Mouse (Mus musculus): Measurements from ENCODE around the gene Havcr2.
A peak's percentile ranks its signal among the peaks of the same experiment; 100 is the strongest.
"Not testable (repeated sequence)": the region's sequence is repeated elsewhere in the genome, so short reads cannot be mapped to it uniquely, and the experiment has no call there.

Gene Havcr2

DNA sequence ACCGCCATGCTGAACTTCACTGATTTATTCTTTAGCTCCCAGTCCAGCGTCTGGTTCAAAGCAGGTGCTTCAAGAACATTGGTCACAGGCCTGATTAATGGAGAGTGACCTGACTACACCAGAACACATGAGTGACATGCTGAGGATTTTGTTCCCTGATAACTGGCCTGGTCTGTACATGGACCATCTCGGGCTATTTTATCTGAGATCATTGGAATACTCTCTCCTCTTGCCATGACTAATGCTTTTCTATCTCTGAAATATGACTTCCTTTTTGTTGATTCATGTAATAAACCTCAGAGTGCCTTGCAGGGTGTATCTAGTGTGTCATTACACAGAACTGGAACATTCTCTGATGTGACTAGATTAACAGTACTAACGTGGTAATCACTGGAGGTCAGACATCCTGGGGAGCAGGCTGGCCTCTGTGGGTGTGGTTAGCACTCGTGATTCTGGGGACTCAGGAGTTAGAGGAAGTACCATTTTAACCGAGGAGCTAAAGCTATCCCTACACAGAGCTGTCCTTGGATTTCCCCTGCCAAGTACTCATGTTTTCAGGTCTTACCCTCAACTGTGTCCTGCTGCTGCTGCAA, at the start of gene Havcr2:
TSS of gene Havcr2 (plus strand) at position 483 of the 593 bp plus-strand sequence.
- DNase-seq (ENCODE audit: low spot score in 2 of 2) = no peak

DNA sequence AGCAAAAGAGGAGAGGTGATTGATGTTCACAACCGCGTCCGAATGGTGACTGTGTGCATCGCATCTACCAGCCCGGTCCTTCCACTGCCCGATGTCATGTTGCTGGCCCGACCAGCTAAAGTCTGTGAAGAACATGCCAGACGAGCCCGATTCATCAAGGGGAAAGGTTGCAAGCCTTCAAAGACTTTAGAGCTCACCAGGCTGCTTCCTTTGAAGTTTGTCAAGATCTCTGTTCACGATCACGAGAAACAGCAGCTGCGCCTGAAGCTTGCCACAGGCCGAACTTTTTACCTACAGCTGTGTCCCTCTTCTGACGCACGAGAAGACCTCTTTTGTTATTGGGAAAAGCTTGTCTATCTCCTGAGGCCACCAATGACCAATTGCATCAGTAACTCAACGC, 49.7 kb upstream of the Havcr2 start:
- no peak for DNase-seq (ENCODE audit: low spot score in 2 of 2)

GRCm38 (mm10) chr11:46406721-46407120, 48.0 kb upstream of the Havcr2 start:
- DNase-seq (ENCODE audit: low spot score in 2 of 2) = no peak

- no peak for DNase-seq (ENCODE audit: low spot score in 2 of 2)
Observed at GRCm38 (mm10) chr11:46410018-46410563, 44.6 kb upstream of the Havcr2 start.

GRCm38 (mm10) chr11:46418438-46418837, 36.3 kb upstream of the Havcr2 start:
- DNase-seq (ENCODE audit: low spot score in 2 of 2) = no peak

DNA sequence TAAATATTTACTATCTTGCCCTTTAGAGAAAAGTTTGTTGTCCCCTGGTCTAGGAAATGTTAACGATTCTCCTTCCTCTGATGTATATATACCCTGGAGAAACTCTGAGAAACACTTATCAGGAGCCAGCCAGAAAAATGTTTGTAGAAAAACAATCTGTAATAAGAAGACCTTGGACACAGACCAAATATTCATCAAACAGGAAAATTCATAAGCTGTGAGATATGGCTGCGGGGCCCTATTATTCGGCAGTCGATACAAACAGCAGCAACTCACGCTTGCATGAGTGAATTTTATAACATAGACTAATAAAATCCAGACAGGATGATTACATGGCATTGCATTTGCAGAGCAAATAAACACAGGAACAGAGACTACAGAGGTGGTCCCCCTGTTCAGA, 35.9 kb upstream of the Havcr2 start:
- DNase-seq (ENCODE audit: low spot score in 2 of 2) = no peak

- DNase-seq (ENCODE audit: low spot score in 2 of 2) = no peak
Observed at GRCm38 (mm10) chr11:46421086-46421888, 33.4 kb upstream of the Havcr2 start.

- DNase-seq (ENCODE audit: low spot score in 2 of 2) = not testable (repeated sequence)
Observed at GRCm38 (mm10) chr11:46428131-46428530, 26.6 kb upstream of the Havcr2 start.

DNA sequence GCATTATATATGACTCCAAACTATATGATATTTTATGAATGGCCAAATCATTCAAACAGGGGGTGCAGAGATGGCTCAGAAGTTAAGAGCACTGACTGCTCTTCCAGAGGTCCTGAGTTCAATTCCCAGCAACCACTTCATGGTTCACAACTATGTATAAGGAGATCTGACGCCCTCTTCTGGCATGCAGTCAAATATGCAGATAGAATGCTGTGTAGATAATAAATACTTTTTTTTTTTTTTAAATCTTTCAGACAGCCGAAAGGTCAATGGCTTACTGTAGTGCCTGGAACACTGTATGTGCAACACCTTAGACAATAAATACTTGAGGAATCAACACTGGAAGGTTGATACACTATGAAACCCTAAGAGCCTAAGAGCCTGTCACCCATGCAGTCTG, 24.6 kb upstream of the Havcr2 start:
- DNase-seq (ENCODE audit: low spot score in 2 of 2) = no peak

GRCm38 (mm10) chr11:46431129-46431528, 23.6 kb upstream of the Havcr2 start:
- DNase-seq (ENCODE audit: low spot score in 2 of 2) = peak; percentile 67 to 74

GRCm38 (mm10) chr11:46435363-46435762, 19.4 kb upstream of the Havcr2 start:
- DNase-seq (ENCODE audit: low spot score in 2 of 2) = no peak

- DNase-seq (ENCODE audit: low spot score in 2 of 2) = peak; percentile 91 to 94
Observed at GRCm38 (mm10) chr11:46436760-46437458, 17.8 kb upstream of the Havcr2 start, which contains the start of gene Med7. TSS of gene Med7 (plus strand) at chr11:46436925.

- peak in 1 of 2 experiments; percentile 6 for DNase-seq (ENCODE audit: low spot score in 2 of 2)
Observed at GRCm38 (mm10) chr11:46437459-46438000, 17.2 kb upstream of the Havcr2 start.

GRCm38 (mm10) chr11:46439005-46439543, 15.7 kb upstream of the Havcr2 start:
- DNase-seq (ENCODE audit: low spot score in 2 of 2) = no peak

DNA sequence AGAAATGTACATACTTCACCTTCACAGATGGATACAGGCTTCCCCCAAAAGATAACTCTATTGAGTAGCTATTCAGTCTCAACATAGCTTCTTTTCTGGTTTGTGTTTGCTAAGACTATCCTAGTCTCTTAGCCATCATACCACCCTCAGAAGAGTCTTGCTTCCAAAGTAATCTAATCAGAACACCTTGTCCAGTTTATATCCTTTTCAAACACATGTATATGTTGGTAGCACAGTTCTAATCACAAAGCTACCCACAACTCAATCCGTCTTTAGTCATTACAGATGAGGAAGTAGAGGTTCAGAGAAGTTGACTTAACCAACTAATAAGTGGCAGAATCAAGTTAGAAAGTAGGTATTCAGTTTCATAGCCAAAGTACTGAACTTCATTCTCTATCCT, 13.0 kb upstream of the Havcr2 start:
- no peak for DNase-seq (ENCODE audit: low spot score in 2 of 2)

- DNase-seq (ENCODE audit: low spot score in 2 of 2) = no peak
Observed at GRCm38 (mm10) chr11:46443152-46443551, 11.6 kb upstream of the Havcr2 start.

GRCm38 (mm10) chr11:46443979-46444378, 10.8 kb upstream of the Havcr2 start:
- DNase-seq (ENCODE audit: low spot score in 2 of 2) = no peak

GRCm38 (mm10) chr11:46446150-46446549, 8.6 kb upstream of the Havcr2 start:
- no peak for DNase-seq (ENCODE audit: low spot score in 2 of 2)

- no peak for DNase-seq (ENCODE audit: low spot score in 2 of 2)
Observed at GRCm38 (mm10) chr11:46447644-46448484, 6.9 kb upstream of the Havcr2 start.

- no peak for DNase-seq (ENCODE audit: low spot score in 2 of 2)
Observed at GRCm38 (mm10) chr11:46449461-46450080, 5.2 kb upstream of the Havcr2 start.
